Mouse (Mus musculus): Measurements from ENCODE around the gene Epha5.

Epha5 gene

DNA sequence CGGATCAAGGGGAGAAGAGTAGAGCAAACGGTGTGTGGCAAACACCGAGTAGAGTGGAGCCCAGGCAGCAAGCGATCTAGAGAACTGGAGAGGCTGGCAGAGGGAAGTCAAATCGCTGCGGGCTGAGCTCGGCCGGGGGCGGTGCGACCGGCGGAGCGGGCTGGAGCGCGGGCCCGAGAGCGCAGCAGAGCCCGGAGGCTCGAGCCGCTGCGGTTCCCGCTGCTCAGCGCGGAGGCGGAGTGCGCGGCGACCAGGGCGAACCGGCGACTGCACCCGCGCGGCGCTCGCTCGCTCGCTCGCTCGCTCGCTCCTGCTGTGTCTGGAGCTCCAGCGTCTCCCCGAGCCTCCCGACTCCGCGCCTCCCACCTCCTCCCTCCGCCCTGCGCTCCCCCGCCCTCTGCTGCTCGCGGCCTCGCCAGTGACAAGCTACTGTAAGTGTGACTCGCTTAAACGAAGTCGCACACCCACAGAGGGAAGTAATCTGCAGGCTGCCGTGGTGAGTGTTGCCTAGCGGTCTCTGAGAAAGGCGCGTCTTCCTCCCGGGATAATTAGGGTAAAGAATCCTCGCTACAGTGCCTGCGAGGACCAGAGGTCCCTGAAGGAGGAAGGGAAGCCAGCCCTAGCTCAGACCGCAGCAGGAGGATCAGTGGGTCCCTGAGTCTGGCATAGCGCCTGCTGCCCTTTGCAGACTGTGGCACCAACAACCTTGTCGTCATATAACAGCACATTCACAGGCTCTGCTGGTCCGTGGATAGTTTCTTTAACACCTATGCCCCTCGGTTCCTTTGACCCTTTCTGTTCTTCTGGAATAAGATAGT lies at the start of gene Epha5:
Epha5 (minus strand) TSS at position 321 of the 818 bp plus-strand sequence.
- DNase-seq (ENCODE audit: low spot score in 2 of 2) = peak; percentile 79 to 83

DNA sequence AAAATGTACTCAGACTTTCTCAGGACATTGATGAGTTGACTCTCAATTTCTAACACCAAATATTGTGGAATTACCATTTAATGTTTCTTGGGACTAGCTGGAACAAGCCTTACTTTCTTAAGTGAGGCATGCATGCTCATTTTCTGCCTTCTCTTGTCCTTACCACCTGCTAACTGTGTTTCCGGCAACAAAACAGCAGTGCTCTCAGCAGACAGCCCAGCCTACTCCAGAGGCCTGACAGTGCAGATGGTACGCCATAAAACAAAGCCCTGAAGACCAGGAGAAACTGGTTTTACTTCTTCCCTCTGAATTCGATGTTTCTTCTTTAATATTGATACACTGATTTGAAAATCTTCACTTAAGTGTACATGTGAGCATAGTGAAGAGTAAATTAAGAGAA lies 39.0 kb upstream of the Epha5 start:
- no peak for DNase-seq (ENCODE audit: low spot score in 2 of 2)

GRCm38 (mm10) chr5:84454641-84455040 lies 37.5 kb upstream of the Epha5 start:
- no peak for DNase-seq (ENCODE audit: low spot score in 2 of 2)

DNA sequence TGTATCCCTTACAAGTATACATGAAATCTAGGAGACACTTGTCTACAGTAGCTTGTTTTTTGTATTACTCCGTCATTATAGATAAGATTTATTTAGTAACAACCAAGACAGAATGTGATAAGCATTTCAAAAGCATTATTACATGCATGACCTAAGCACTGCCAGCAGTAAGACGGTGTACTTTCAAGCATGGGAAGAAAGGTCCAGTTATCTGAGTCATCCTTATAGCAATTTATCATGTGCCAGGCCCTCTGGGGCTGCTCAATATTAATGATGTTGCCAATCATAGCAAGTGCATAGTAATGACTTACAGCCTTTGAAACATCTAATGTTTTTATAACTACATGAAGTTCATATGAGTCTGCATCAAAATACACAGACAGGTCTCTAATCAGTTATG lies 36.7 kb upstream of the Epha5 start:
- no peak for DNase-seq (ENCODE audit: low spot score in 2 of 2)

DNA sequence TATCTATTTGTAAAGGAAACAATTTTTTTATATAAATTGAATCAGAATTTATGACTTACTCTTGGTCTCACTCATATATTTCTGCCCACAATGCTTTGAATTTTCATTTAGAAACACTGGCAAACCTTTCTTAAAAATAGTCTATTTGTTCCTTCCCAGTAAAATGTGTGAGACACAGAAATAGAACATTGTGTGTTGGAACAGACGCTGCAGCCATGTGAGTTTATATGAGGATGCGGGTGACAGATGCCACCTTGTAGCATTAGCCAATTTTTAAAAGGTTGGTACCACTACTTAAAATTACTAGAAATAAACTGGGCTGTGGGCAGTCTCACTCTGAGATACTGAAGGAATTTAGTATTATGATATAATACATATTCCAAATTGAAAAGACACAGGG lies 23.1 kb upstream of the Epha5 start:
- peak; percentile 16 to 41 for DNase-seq (ENCODE audit: low spot score in 2 of 2)

DNA sequence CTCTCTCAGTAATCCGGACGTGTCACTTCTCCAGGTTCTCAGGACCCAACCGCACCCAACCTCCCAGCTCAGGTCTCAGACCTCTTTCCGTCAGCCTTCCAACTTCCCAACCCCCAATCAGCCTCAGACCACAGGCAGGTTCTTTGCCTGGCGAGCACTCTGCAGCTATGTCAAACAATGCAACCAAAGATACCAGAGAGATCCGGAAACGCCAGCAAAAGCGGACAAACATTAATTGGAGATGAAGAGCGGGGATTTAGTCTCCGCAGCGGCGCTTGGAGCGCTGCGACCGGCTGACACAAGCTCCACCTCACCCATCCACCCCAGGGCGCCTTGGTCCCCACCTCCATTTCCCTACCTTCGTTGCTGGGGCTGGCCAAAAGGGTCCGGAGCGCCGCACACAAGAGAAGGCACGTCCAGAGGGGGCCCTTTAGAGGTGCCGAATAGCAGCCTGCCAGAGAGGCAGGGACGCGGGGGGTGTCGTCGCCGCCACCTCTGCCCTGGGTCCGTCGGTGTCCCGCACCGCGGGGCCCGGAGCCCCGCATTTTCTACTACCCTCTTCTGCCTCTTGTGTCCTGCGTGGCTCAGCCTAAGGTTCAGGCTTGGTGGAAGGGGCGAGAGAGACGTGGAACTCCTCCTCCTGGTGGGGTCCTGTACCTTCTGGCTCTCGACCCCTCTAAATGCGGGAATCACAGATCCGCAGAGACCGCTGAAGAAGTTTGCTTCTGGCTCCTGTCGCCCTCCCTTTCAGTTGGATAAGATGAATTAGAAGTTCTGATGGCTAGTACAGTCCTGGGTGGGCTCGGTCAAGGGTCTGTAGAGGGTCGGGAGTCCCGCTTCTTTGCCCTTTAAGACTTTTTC lies 991 bp downstream of the Epha5 start:
- DNase-seq (ENCODE audit: low spot score in 2 of 2) = peak in 1 of 2 experiments; percentile 39

GRCm38 (mm10) chr5:84414931-84415431 lies 2.2 kb downstream of the Epha5 start:
- DNase-seq (ENCODE audit: low spot score in 2 of 2) = peak in 1 of 2 experiments; percentile 71

DNA sequence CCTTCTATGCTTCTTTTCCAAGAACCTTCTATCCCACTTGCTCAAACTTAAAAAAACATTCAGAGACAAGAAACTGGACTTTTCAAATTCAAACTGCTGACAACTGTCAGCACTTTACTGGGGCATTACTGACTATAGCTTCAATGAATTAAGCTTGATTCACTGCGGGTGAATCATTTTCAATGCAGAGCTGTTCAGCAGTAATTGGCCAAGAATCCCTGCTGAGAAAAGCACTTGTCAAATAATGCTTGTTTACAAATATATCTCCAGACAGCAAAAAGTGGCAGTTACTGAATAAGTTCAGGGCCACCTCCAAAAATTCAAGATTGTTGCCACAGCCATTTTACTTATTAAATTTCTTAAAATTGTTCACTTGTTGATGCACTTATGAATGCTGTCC lies 4.2 kb downstream of the Epha5 start:
- DNase-seq (ENCODE audit: low spot score in 2 of 2) = no peak

- peak in 1 of 2 experiments; percentile 17 for DNase-seq (ENCODE audit: low spot score in 2 of 2)
These were observed 8.8 kb downstream of the Epha5 start for GRCm38 (mm10) chr5:84408370-84408769.

DNA sequence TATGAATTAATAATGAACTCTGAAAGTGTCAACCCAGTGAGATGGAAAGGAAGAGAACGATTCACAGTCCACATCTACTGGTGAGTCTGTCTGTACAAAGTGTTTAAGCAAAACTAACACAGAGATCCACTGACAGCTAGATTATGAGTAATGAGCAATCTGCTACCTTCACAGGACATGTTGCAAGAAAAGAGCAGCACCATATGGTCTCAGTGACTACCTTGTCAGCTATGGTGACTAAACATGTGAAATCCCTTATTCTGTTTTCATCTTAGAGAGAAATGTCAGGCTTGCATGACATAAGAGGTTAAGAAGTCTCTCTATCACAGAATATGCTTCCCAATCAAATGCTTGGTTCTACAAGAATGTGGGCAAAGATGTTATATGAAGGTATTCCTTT lies 20.1 kb downstream of the Epha5 start:
- peak in 1 of 2 experiments; percentile 28 for DNase-seq (ENCODE audit: low spot score in 2 of 2)

DNA sequence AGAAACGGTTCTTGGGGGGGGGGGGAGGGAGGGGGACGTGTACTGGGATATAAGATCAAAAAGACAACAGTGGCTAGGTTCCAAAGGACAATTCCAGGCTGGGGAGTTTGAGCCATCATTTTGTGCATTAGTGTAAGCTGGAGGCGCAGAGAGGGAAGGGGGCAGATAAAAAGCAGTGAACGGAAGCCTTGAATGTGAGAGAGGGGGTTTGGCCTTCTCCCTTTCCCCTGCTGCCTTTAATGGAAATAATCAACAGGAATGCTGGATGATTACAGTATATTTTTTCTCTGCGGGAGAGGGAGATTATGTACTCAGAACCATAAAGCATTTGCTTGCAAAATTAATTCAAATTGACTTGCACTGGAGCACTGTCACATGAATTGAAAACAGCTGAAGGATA lies 51.8 kb downstream of the Epha5 start:
- no peak for DNase-seq (ENCODE audit: low spot score in 2 of 2)

- DNase-seq (ENCODE audit: low spot score in 2 of 2) = no peak
These were observed 57.8 kb downstream of the Epha5 start for GRCm38 (mm10) chr5:84359430-84359829.

- DNase-seq (ENCODE audit: low spot score in 2 of 2) = no peak
These were observed 64.1 kb downstream of the Epha5 start for GRCm38 (mm10) chr5:84353069-84353468.

GRCm38 (mm10) chr5:84346728-84347499 lies 70.3 kb downstream of the Epha5 start:
- DNase-seq (ENCODE audit: low spot score in 2 of 2) = no peak

- DNase-seq (ENCODE audit: low spot score in 2 of 2) = no peak
These were observed 81.2 kb downstream of the Epha5 start for GRCm38 (mm10) chr5:84335834-84336465.

- no peak for DNase-seq (ENCODE audit: low spot score in 2 of 2)
These were observed 82.7 kb downstream of the Epha5 start for GRCm38 (mm10) chr5:84334481-84334880.

- DNase-seq (ENCODE audit: low spot score in 2 of 2) = no peak
These were observed 85.6 kb downstream of the Epha5 start for GRCm38 (mm10) chr5:84331631-84332030.

GRCm38 (mm10) chr5:84320553-84320952 lies 96.6 kb downstream of the Epha5 start:
- no peak for DNase-seq (ENCODE audit: low spot score in 2 of 2)

- DNase-seq (ENCODE audit: low spot score in 2 of 2) = no peak
These were observed 97.0 kb downstream of the Epha5 start for GRCm38 (mm10) chr5:84320138-84320537.

DNA sequence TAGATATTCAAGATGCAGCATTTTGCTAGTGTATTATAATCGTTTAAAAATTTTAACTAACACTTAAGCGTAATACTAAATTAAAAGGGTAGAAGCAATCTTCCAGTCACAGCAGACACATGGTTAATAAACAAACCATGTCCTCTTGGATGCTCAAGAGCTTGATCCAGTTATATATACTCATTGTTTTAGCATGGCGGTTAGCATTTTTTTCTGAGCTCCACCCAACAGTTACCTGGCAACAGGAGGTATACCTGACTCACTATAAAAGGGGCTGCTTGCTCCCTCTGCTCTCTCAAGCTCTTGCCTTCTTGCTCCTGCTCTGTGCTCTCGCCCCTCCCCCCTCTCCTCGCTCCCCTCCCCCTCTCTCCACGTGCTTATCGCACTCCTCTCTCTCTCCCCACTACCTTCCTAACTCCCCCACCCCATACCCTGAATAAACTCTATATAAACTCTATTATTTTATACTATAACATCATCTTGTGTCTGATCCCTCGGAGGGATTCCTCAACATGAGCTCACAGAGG lies 98.3 kb downstream of the Epha5 start:
- no peak for DNase-seq (ENCODE audit: low spot score in 2 of 2)

GRCm38 (mm10) chr5:84317839-84318238 lies 99.3 kb downstream of the Epha5 start:
- DNase-seq (ENCODE audit: low spot score in 2 of 2) = peak in 1 of 2 experiments; percentile 25
